Mouse (Mus musculus) thymus, adult 2 months (tissue): ENCODE results near the gene Vmn1r188. TPM values are rescaled to one million over a fixed set of nuclear protein-coding genes. Genes with fewer than 3 reads are reported as not detected.
A peak's percentile ranks its signal among the peaks of the same experiment; 100 is the strongest.
"Not testable (repeated sequence)": the region's sequence is repeated elsewhere in the genome, so short reads cannot be mapped to it uniquely, and the experiment has no call there.

Experiments used
- DNase-seq: peaks from one replicate; pipeline ENCODE4 v3.0.0; 2021
- H3K27ac ChIP-seq: fragments of 200-500 bp; 2 replicates; pipeline ENCODE4 v1.5.1; 2012; ENCODE audit warnings: low read length, control low read depth; ENCODE audit not compliant: control insufficient read depth, insufficient read depth
- H3K27me3 ChIP-seq: fragments of 200-500 bp; 2 replicates; pipeline ENCODE4 v1.6.1; 2012; ENCODE audit warnings: mild to moderate bottlenecking, low read length, moderate library complexity, mixed read lengths; ENCODE audit not compliant: control insufficient read depth, insufficient read depth
- H3K36me3 ChIP-seq: fragments of 200-500 bp; 2 replicates; pipeline ENCODE4 v1.6.1; 2012; ENCODE audit warnings: mild to moderate bottlenecking, low read length, moderate library complexity; ENCODE audit not compliant: control insufficient read depth, insufficient read depth
- H3K4me1 ChIP-seq: fragments of 200-500 bp; replicated peaks from 2 replicates; pipeline ENCODE4 v1.6.1; 2012; ENCODE audit warnings: low read length; ENCODE audit not compliant: control insufficient read depth, insufficient read depth
- H3K4me3 ChIP-seq: fragments of 200-500 bp; 2 replicates; pipeline ENCODE4 v1.5.1; 2012; ENCODE audit warnings: mild to moderate bottlenecking, low read length, control low read depth, moderate library complexity; ENCODE audit not compliant: control insufficient read depth, insufficient read depth
- CTCF ChIP-seq: fragments of 200-500 bp; IDR thresholded peaks from 2 replicates; pipeline ENCODE4 v1.5.1; 2012; ENCODE audit warnings: mild to moderate bottlenecking, control low read depth, low read length, moderate library complexity, borderline replicate concordance; ENCODE audit not compliant: control insufficient read depth, poor library complexity, insufficient read depth; ENCODE audit errors: extremely low read depth
- POLR2A ChIP-seq: fragments of 200-500 bp; IDR thresholded peaks from 2 replicates; pipeline ENCODE4 v1.6.1; 2012; ENCODE audit warnings: mild to moderate bottlenecking, low read length, control low read depth, moderate library complexity; ENCODE audit not compliant: control insufficient read depth, poor library complexity, insufficient read depth; ENCODE audit errors: extremely low read depth
- WGBS: fragments of 180-500 bp; shearing (Covaris S2); methylation state at CpG from one replicate; pipeline ENCODE4 v1.1.7; 2018; 5-methylcytosine and 5-hydroxymethylcytosine counted together
- polyA plus RNA-seq: library from polyadenylated mRNA; depleted of rRNA; stranded (reverse); fragments of >200 nt; gene quantifications from 2 replicates; pipeline ENCODE4 v1.2.3, GENCODE M21; 2012

Vmn1r188 gene
- polyA plus RNA-seq, 1 experiment = not detected

DNA sequence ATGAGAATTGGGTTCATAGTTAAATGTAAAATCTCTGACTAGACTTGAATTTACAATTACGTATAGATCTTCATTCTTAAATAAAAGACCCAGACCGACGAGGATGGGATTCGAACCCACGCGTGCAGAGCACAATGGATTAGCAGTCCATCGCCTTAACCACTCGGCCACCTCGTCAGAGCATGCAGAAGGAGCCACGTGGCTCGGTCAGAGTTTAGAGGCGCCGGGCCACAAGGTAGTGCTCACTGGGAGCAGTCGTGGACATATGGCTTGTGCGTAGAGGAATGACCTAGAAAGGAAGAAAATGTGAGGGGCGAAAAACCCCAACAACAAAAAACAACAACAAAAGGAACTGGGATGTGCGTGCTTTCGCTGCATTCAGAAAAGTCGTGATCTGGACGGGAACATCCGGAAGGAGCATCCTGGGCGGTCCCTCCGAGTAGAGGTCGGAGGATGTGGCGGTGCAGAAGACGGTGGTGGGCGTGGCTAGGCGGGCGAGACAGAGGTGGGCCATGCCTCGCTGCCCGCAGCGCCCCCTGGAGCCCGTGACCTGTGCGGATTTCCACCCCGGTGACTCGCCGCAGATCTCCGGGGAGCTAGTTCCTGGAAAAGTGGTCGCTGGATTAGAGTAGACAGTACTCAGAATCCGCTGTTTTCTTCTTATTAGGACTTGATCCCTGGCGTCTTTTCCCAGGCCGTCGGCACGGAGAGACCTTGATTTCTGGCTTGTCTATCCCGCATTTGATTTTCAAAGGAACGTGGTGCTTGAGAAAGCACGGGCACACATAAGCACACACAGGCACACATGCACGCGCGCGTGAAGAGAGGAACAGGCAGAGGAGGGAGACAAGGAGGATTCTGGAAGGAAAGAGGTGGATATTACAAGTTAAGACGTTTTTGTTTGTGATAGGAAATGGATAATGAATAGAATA lies 33.4 kb upstream of the Vmn1r188 start:
- H3K4me1 ChIP-seq = peaks cover 8% of the 10 kb centered on the region
- H3K27me3 ChIP-seq = no peaks in the 10 kb centered on the region
- WGBS = under 1% methylated on average over 52 of the region's 52 CpGs
- H3K36me3 ChIP-seq = no peaks in the 10 kb centered on the region
- H3K27ac ChIP-seq = peak overlapping the region; percentile 59
- H3K4me3 ChIP-seq = peak overlapping the region; percentile 51
- TF ChIP-seq POLR2A (0 out of 2 replicates have a peak, but pooled peaks have one; percentile 20), CTCF (peak; percentile 88)
- peak; percentile 95 for DNase-seq

DNA sequence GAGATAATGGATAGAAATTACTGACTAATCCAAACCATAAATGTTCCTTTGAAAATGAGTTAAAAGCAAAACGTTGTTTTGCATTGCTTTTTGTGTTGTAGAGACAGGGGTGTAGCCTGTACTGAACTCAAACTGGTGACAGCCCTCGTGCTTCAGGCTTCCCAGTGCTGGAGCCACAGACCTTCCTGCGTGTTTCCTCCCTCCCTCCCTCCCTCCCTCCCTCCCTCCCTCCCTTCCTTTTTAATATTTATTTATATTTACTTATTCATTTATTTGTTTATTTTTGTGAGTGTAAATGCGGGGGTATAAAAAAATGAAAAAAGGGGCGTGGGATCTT lies 32.7 kb upstream of the Vmn1r188 start:
- Histone ChIP-seq H3K27ac (no peak overlapping the region), H3K4me3 (peak overlapping the region; percentile 51; the same call in 1 of the 2 replicates), H3K27me3 (no peaks in the 10 kb centered on the region), H3K4me1 (peaks cover 8% of the 10 kb centered on the region), H3K36me3 (no peaks in the 10 kb centered on the region)
- DNase-seq = no peak
- WGBS = 22% methylated on average over 5 of the region's 5 CpGs
- no peak for TF ChIP-seq POLR2A
- TF ChIP-seq CTCF = no peak

DNA sequence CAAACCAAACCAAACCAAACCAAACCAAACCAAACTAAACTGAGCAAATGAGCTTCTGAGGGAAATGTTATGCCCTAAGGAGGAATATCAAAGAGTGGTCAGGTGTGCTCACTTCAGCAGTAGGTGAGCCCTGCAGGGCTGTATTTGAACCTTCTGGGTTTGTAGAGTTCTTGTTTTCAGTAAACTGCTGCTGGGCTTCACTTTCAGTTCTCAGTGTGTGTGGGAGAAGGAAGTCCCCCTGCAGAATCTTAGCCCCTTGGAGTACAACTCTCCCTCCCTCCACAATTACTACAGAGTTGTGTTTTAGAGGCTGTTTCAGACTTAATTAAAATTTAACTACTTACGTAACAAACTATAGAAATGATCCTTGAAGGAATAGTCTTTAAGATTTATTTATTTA lies 30.5 kb upstream of the Vmn1r188 start:
- no peaks in the 10 kb centered on the region for H3K36me3 ChIP-seq
- DNase-seq = no peak
- WGBS = 100% methylated on average over 1 of the region's 1 CpGs
- H3K27me3 ChIP-seq = no peaks in the 10 kb centered on the region
- TF ChIP-seq CTCF (no peak), POLR2A (no peak)
- no peak overlapping the region for H3K4me3 ChIP-seq
- peaks cover 8% of the 10 kb centered on the region for H3K4me1 ChIP-seq
- no peak overlapping the region for H3K27ac ChIP-seq

DNA sequence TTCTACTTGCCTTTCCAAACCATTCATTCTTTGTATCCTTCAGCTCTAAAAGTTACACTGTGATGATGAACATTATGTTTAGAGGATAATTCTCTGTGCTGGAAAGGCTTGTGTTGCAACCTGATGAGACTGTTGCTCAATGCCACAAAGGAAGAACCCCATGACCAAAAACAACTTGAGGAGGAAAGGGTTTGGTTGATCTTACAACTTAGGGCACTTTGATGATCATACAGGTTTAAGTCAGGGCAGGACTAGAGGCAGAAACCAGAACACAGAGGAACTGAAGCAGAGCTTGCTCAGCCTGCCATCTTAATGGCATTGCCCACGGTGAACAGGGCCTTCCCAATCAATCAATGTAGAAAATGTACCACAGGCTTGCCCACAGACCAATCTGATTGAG lies 22.8 kb upstream of the Vmn1r188 start:
- no peak for DNase-seq
- H3K27ac ChIP-seq = no peak overlapping the region
- no peaks in the 10 kb centered on the region for H3K36me3 ChIP-seq
- no peaks in the 10 kb centered on the region for H3K27me3 ChIP-seq
- H3K4me1 ChIP-seq = no peaks in the 10 kb centered on the region
- H3K4me3 ChIP-seq = no peak overlapping the region
- WGBS = 65% methylated on average over 1 of the region's 1 CpGs
- TF ChIP-seq POLR2A (no peak), CTCF (no peak)

DNA sequence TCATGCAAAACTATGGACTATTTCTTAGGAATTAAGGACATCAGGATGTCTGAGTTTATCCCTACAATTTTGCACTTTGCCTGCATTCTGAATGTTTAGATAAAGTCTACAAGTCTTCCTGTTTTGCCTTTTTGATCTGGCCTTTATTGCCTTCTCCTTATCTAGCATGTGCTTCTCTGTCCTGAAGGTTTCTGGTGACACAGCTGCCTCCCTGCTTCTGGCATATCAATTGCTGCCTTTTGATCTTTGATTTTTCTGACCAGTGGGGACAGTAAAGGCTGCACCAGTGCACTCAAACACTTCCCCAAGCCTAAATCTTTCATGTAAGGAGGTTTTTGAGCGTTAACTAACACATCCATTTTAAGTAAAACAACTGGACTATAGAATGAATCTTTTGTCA lies 20.8 kb upstream of the Vmn1r188 start:
- 59% methylated on average over 1 of the region's 1 CpGs for WGBS

DNA sequence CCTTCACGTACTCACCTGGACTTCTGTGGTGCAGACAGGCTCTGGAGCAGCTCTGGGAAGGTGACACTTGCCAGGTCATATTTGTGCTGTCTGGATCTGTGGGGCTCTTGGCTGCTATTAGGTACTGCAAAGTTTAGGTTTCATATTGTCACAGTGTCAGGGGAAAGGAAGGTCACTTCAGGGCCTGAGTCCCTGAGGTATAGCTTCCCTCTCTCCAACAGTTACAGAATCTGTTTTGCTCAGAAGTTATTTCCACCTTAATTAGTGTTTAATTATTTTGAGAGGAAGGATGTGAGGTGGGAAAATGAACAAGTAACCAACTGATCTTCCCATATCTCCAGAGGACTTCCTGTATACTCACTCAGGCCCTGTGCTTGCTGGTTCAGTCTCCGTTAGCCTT lies 21.5 kb downstream of the Vmn1r188 start, which contains the start of gene Vmn1r189:
TSS of gene Vmn1r189 (minus strand) at position 101 of the 400 bp plus-strand sequence.
- not testable (repeated sequence) for H3K4me1 ChIP-seq, H3K27me3 ChIP-seq, DNase-seq, H3K36me3 ChIP-seq, H3K27ac ChIP-seq, H3K4me3 ChIP-seq
- 94% methylated on average over 2 of the region's 2 CpGs for WGBS

More for the DNA sequence above, 20.8 kb upstream of the Vmn1r188 start:
- Histone ChIP-seq H3K4me3 (no peak overlapping the region), H3K27ac (no peak overlapping the region), H3K4me1 (no peaks in the 10 kb centered on the region), H3K36me3 (no peaks in the 10 kb centered on the region), H3K27me3 (no peaks in the 10 kb centered on the region)
- TF ChIP-seq POLR2A (no peak), CTCF (no peak)
- DNase-seq = no peak

DNA sequence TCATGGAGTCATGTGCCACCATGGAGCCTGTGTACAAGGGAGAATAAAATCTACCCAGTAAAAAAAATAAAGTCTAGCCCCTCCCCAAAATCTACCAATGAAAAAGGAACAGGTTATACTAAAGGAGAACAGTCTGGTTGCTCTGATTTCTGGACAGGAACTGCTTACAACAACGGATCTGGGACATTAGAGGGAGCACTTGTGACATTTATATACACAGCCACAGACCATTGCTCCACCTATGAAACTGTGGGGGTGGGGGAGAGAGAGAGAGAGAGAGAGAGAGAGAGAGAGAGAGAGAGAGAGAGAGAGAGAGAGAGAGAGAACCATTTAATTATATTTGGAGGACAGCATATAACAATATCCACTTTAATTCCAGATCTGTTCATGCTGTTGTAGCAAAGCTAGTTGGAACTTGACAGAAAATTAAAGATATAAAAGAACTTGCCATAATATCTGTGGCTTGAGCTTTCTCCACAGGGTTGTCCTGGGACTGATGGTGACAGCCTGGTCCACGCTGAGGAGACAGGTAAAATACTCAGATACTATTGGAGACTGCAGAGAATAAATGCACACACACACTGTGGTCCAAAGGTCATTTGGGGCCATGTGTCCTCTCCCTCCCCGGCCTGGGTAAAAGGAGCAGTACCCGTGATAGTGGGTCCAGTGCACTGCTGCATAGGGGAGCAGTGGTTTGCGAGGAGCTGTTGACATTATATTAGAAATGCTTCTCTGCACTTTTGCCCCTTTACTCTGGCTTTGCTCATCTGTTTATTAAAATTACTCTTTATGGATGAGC lies 52.5 kb downstream of the Vmn1r188 start:
- not testable (repeated sequence) for H3K27me3 ChIP-seq, DNase-seq, H3K36me3 ChIP-seq, H3K27ac ChIP-seq, H3K4me1 ChIP-seq, H3K4me3 ChIP-seq
- 71% methylated on average over 5 of the region's 5 CpGs for WGBS
